Comparison of ENCODE assay signal across 20 mouse cellular contexts in the genomic region with DNA sequence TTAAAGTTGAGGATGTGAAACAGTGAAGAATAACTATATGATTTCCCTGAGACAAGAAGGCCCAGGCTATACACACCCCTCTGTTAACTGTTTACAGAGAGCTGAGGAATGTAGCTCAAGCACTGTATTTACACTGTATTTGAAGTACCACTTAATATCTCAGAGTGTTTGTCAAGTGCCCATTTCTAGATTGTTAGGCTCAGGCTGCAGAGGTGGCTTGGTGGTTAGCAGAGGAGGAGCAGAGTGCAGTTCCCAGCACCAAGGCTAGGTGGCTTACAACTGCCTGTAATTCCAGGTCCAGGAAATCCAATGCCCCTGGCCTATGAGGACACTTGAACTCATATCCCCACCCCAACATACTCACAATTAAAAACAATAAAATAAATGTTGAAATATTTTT.
DNase-seq lines count a peak whose midpoint lies in the region; ATAC-seq lines count a peak whose summit lies in the region.
"Had no signal": no experiment of that assay in that cellular context is flagged by ENCODE, and none has a peak within 500 bp of the region (broad histone marks: within the 10 kb centered on the region; RNA-seq: fewer than 3 reads in every experiment).

No protein-coding gene starts in this region.

- intact Hi-C loops in heart, postnatal 25 days (cut with DNase I): no loop called here

- H3K4me2 ChIP-seq in forebrain, embryonic 12.5 days: no peak overlapping the region
- H3K4me2 ChIP-seq in forebrain, embryonic 15.5 days (replicated peaks): no peak overlapping the region
- H3K4me2 ChIP-seq: embryonic facial prominence, embryonic 13.5 days; heart, embryonic 12.5 days; hindbrain, embryonic 14.5 days; intestine, embryonic 15.5 days; limb, embryonic 15.5 days; neural tube, embryonic 12.5 days had no signal

- H3K4me1 ChIP-seq in forebrain, embryonic 12.5 days: peaks cover 8% of the 10 kb centered on the region
- H3K4me1 ChIP-seq in forebrain, embryonic 15.5 days: 0 out of 2 replicates have a peak, but pooled peaks cover 6% of the 10 kb centered on the region
- H3K4me1 ChIP-seq: embryonic facial prominence, embryonic 13.5 days; intestine, embryonic 15.5 days; limb, embryonic 15.5 days; neural tube, embryonic 12.5 days had no signal

- H3K27ac ChIP-seq in forebrain, embryonic 12.5 days: no peak overlapping the region
- H3K27ac ChIP-seq in forebrain, embryonic 15.5 days (replicated peaks): no peak overlapping the region
- H3K27ac ChIP-seq: embryonic facial prominence, embryonic 13.5 days; hindbrain, embryonic 14.5 days; intestine, embryonic 15.5 days; limb, embryonic 15.5 days; neural tube, embryonic 12.5 days had no signal

- H3K36me3 ChIP-seq in forebrain, embryonic 12.5 days (replicated peaks): no peaks in the 10 kb centered on the region
- H3K36me3 ChIP-seq in forebrain, embryonic 15.5 days: no peaks in the 10 kb centered on the region
- H3K36me3 ChIP-seq: embryonic facial prominence, embryonic 13.5 days; heart, embryonic 12.5 days; intestine, embryonic 15.5 days; limb, embryonic 15.5 days; neural tube, embryonic 12.5 days had no signal

- no peaks in the 10 kb centered on the region for H3K27me3 ChIP-seq in forebrain, embryonic 12.5 days
- no peaks in the 10 kb centered on the region for H3K27me3 ChIP-seq in forebrain, embryonic 15.5 days
- H3K27me3 ChIP-seq: embryonic facial prominence, embryonic 13.5 days; heart, embryonic 12.5 days; intestine, embryonic 15.5 days; limb, embryonic 15.5 days; neural tube, embryonic 12.5 days had no signal

- no peak overlapping the region for H3K4me3 ChIP-seq in forebrain, embryonic 12.5 days (replicated peaks)
- no peak overlapping the region for H3K4me3 ChIP-seq in forebrain, embryonic 15.5 days
- H3K4me3 ChIP-seq: embryonic facial prominence, embryonic 13.5 days; heart, embryonic 12.5 days; intestine, embryonic 15.5 days; limb, embryonic 15.5 days; neural tube, embryonic 12.5 days had no signal

- H3K9me3 ChIP-seq in forebrain, embryonic 12.5 days: no peaks in the 10 kb centered on the region
- H3K9me3 ChIP-seq in forebrain, embryonic 15.5 days: no peaks in the 10 kb centered on the region
- H3K9me3 ChIP-seq: embryonic facial prominence, embryonic 13.5 days; heart, embryonic 12.5 days; intestine, embryonic 15.5 days; limb, embryonic 15.5 days; neural tube, embryonic 12.5 days had no signal

- peak; percentile 48; the same call in 1 of the 2 replicates for ATAC-seq in forebrain, embryonic 12.5 days (ENCODE audit: low FRiP score)
- no peak for ATAC-seq in forebrain, embryonic 15.5 days (replicated peaks)
- ATAC-seq in granulocyte monocyte progenitor cell, adult 5-6 weeks (replicated peaks; ENCODE audit: poor library complexity, severe bottlenecking): no peak
- ATAC-seq: CD4-positive, CD25-positive, alpha-beta regulatory T cell, adult 4 months; intestine, embryonic 15.5 days; liver, postnatal 0 days had no signal

- no peak overlapping the region for H3K9ac ChIP-seq in forebrain, embryonic 12.5 days
- H3K9ac ChIP-seq in forebrain, embryonic 15.5 days (replicated peaks): no peak overlapping the region
- H3K9ac ChIP-seq: embryonic facial prominence, embryonic 13.5 days; heart, embryonic 12.5 days; hindbrain, embryonic 14.5 days; intestine, embryonic 15.5 days; limb, embryonic 15.5 days; liver, postnatal 0 days; neural tube, embryonic 12.5 days had no signal

- DNase-seq in 416B (ENCODE audit: low read depth) (peak; percentile 28), ZHBTc4 (ENCODE audit: low read depth, low spot score) (peak; percentile 56)
- peak; percentile 30 for DNase-seq in lung, postnatal 10 days
- DNase-seq in heart, postnatal 25 days (ENCODE audit: low spot score): no peak
- no peak for DNase-seq in urinary bladder, postnatal 14 days (ENCODE audit: low spot score)
- DNase-seq: adrenal gland, adult 8-10 months; cerebellum, postnatal 10 days; heart, postnatal 14 days; layer of hippocampus, postnatal 36 days; liver, postnatal 0 days had no signal

Comparison
In these comparisons a context has a peak if more than half of its experiments do, and no peak if none do; other contexts are left out.
1. DNase-seq: peak in 416B (single experiment), ZHBTc4 (single experiment) and lung, postnatal 10 days (single experiment); none in heart, postnatal 25 days (single experiment) and urinary bladder, postnatal 14 days (single experiment).